Mouse (Mus musculus) kidney, adult 18-20 months (tissue): ENCODE data around the gene Usp44.

ENCODE experiments used
- DNase-seq: peaks from one replicate; pipeline ENCODE4 v3.0.0; 2021

Usp44 gene

DNA sequence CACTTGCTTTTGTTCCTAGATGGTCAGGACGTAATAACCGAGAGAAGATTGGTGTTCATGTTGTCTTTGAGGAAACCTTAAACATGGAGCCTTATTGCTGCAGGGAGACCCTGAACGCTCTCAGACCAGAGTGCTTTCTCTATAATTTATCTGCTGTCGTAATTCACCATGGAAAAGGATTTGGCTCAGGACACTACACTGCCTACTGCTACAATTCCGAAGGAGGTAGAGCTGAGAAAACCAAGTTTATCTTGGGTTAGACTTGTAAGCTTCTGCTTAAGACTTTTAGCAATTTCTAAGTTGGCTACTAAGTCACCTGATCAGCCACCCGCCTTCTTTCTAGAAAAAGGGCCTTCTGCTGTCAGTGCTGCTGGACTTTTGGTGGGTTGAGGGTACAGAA is 24.7 kb downstream of the Usp44 start:
- no peak for DNase-seq

DNA sequence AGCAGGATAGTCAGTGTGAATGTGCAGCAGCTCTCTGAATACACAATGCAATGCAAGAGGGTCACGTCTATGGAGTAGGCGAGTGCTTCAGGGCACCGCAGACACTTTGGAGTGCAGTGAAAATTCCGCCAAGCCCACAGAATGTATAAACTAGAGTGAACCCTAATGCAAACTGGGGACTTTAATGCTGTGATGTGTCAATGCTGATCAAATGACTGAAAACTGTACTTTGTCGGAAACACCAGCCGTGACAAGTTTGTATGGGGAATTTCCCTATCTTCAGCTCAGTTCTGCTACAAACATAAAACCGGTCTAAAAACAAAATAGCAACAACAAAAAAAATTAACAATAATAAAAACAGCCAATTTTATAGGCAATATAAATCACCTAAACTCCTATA is 37.0 kb downstream of the Usp44 start:
- no peak for DNase-seq

DNA sequence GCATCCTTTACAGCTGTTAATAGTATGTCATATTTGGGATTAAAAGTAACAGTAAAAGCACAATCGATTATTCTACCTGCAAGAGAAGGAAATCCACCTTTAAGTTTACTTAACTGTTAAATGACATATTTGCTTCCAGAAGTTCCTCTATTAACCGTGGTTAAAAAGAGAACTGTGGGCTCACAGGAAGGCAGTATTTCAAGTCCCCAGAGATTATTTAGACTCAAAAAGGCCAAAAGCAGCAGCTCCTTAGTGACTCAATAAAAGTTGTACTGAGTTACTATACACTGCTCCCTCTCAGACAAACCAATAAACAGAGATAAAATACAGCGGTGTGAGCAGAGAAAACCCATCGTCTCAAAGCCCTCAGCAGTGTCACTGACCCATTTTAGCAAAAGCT is 37.5 kb downstream of the Usp44 start:
- no peak for DNase-seq

DNA sequence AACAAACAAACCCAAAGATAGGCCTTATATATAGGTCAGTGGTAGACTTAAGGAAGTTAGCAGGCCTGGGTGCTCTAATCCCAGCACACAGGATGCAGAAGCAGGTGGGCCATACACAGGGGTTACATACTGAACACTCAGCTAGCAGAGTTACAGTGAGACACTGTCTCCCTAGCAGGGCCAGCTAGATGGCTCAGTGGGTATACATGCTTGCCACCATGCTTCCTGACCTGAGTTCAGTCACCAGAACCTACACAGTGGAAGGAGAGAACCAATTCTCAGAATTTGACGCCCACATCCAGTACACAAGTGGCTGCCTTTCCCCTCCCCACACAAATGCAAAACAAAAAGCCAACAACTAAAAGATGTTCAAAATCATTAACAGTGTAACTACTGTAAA is 45.4 kb downstream of the Usp44 start:
- no peak for DNase-seq

DNA sequence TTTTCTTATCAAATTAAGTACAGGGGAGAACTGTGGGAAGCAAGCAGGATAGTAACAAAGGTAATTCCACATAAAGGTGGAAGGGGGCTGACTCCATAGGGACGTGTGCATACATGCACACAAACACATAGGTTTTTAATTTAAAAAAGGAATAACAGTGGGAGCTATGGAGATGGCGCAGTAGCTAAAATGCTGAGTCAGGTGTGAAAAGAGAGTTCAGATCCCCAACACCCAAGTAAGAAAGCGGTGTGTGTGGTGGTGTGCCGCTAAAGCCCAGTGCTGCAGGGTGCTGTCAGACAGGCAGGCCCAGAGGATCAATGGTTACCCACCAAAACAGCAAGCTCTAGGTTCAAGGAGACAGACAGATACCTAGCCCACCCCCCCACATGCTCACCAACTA is 47.4 kb downstream of the Usp44 start:
- no peak for DNase-seq

DNA sequence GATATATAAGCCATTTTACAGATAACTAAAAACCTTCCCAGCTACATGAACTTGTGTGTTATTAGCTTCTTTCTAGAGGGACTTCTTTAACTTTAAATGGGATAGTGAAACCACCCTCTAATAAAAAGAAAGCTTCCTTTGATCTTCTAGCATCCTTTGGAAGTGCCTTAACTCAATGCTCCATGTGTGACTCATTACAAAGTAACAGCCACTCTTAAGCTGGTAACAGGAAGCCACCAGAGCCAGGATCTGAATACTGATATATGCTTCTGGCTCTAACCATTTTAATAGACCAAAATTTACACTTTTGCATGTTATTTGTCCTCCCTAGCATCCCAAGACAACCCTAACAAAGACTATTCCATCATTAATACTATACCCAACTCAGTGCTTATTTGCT is 50.6 kb downstream of the Usp44 start:
- DNase-seq: no peak

DNA sequence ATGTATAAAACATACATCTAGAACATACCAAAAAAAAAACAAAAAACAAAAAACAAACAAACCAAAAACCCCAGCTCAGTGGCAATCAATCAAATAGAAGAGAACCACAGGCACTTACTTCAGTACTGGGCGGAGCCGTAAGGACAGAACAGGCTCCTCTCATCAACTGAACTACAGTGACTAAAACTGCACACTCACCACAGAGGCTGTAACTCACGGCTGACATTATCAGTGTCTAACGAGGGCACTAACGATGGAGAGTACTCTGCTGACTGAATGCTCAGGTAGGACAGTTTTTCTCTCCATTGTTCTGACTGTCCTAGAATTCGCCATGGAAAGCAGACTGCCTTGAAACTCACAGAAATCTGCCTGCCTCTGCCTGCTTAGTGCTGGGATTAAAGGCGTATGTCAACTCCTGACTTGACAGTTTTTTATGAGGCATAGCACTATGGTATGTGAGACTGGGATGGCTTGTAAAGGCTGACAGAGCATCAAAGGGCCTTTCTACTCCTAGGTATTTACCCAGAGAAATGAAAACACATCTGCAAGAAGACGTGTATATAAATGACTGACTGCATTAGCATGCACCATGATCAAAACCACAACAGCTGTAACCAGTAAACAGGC is 51.5 kb downstream of the Usp44 start:
- no peak for DNase-seq

DNA sequence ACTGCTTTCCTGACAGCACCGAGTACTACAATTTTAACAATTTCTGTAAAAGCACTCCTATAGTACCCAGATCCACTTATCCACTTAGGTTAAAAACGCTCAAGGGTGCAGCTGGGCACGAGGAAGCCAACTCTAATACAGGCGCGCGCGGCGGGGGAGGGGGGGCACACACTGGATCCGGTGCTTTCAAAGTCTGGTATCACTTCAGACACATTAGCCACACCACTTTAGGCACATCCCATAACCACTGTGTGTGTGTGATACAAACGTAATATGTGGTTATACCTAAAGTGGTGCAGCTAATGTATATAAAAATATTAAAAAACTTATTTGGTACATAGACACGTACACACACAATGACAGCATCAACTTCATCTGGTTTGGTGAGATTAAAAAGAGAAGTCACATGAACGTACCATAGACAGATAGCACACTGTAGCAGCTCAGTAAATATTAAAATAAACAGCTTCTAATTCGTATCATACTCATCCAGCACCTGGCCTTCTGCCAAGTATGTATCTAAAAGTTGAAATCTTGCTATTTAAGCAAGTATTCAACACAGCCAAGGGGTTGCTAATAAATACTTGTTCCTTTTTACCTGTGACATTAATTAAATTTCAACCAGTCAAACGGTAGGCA is 54.6 kb downstream of the Usp44 start:
- no peak for DNase-seq

DNA sequence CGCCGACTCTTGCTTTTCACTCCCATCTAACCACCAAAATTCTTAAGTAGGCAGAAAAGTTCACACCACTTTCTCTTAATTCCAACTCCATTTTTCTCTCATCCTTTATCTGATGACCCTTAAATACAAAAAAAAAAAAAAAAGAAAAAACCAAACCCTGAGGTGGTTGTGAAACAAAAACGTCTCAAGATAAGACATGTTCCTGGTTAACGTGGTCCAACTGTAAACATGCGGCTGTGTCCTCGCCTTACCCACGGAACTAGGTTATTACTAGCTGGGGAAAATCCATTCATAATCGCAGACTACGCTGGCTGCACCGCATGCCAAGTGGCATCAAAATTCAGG is 57.2 kb downstream of the Usp44 start:
- no peak for DNase-seq

DNA sequence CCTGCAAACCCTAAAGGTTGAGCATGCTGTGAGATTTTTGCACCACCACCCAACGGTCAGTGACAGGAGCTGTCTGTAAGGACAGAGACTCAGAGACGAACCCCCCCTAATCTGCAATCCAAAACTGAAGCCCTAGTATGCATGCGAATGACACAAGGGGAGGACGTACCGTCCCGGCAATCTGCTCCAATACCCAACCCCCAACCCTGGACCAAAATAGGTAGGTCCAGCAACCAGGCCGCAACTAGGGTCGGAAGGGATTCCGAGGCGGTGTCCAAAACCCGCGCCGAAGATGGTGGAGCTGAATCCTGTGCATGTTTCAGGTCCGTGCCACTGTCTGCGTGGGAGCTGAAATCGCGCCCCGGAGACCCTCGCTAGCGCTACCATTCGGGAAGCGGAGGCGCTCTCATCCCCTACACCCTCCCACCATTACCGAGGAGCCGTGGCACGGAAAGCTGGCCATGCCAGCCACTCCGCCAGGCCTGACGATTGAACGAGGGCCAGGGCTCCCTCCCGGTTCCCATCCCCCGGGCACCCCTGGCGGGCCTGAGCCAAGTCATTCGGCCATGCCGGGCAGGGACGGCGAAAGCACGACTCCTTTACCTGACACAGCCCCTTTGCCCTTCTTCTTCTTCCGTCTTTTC is 57.7 kb downstream of the Usp44 start:
- DNase-seq: no peak

DNA sequence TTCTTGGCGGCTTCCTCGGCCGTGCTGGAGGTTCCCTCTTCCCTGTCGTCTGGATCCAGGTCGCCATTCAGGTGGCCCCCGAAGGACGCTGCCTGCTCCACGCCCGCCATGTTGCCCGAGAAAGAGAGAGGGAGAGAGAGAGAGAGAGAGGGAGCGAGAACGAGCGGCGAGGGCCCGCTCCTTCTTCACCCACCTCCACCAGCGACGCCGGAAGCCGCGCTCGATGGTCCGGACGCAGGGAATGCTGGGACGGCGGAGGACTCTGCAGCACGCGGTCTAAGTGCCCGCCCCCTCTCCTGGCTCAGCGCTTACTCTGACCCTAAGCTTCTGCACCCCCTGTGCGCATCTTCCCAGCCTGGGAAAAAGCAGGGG is 58.2 kb downstream of the Usp44 start:
- DNase-seq: peak; percentile 90

DNA sequence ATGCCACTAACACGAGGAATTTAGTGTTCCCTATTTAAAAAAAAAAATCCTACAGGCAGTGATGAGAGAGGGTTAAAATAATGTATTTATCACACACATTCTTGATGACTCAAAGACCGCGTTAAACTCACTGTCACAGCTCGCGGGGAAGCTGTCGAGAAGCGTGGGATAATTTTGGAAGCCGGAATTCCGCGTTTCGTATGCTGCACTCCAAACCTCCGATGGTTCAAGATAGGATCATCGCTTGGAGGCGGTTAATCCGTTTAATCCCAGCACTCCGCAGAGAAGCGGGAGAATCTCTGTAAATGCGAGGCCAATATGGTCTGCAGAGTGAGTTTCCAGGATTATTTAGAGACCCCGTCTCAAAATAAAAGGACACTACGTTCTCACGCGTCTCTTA is 58.6 kb downstream of the Usp44 start:
- DNase-seq: no peak

DNA sequence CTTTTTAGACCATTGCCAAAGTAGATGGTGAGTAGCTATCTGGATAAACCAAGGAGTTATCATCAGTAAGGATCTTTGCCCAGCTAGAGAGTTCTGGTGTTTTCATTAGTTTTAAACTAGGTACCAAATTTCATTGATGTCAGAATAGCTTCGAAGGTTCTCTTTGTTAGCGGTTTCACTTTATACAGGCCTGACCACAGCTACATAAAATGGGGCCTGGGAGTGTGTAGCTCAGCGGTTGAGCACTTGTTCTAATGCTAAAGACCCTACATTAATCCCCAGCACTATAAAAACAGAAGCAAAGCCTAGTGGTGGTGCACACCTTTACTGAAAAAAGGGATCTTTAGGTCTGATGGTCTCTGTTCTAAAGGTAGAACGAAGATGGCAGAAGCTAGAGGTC is 59.2 kb downstream of the Usp44 start:
- DNase-seq: no peak

DNA sequence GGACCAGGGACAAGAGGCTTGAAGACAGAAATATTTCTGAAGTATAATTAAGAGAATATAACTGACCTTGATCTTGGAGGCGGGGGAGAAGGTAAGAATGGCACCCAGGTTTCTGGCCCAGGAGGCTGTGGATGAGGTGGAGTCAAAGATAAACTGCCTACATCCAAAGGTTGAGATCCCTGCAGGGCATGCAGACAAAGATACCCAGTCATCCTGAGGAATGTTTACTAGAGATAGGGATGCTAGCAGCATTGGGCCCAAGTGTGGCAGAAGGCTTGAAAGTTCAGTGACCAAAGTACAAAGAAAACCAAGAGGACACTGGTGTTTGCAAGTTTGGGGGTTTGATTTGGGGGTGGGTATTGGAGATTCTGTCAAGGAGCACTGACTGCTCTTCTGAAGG is 59.7 kb downstream of the Usp44 start:
- DNase-seq: no peak

DNA sequence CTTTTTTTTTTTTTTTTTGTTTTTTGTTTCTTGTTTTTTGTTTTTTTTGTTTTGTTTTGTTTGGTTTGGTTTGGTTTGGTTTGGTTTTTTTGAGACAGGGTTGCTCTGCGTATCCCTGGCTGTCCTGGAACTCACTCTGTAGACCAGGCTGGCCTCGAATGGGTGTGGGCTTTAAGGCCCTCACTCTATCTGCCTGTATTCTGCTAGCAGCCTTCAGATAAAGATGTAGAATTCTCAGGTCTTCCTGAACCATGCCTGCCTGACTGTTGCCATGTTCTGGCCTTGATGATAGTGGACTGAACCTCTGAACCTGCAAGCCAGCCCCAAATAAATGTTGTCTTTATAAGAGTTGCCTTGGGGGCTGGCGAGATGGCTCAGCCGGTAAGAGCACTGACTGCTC is 61.2 kb downstream of the Usp44 start:
- DNase-seq: no peak

DNA sequence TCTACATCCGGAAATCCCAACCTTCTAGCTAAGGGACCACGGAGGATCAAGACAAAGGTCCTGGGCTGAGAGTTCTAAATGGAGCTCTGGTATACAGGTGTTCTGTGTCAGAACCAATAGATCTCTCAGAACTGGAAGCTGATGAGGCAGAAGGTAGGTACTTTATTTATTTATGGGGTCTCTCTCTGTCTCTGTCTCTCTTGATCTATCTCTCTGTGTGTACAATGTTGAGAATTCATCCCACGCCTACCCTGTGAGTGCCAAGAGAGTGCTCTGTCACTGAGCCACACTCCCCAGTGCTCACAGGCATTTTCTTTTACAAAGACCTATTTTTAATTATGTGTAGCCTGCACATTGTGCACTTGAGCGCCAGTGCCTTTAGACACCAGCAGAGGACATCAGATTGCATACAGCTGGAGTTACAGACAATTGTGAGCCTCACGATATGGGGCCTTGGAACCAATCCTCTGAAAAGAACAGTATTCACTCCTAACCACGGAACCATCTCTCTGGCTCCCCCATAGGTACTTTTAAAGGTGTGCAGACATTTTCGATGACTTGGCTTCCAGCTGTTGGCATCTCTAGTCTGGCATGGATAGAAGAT is 65.8 kb downstream of the Usp44 start, which contains the start of gene Metap2:
Gene Metap2, minus strand, starts transcription at position 51 of the 604 bp plus-strand sequence.
- no peak for DNase-seq

DNA sequence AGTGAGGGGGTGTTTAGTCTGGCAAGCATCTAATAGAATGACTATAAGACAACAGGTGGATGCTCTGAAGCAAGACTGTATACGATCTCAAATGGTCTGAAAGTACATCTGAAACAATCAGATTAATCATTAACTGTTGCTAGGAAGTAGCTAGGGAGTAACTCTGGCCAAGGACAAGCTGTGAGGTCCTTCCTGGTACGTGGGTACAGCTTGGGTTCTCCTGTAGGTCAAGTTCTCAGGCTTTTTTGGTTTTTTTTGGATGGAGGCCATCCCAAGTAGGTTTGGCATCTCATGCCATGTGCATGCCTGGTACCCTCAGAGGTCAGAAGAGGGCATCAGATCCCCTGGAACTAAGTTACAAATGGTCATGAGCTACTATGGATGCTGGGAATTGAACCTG is 67.9 kb downstream of the Usp44 start:
- peak; percentile 38 for DNase-seq

DNA sequence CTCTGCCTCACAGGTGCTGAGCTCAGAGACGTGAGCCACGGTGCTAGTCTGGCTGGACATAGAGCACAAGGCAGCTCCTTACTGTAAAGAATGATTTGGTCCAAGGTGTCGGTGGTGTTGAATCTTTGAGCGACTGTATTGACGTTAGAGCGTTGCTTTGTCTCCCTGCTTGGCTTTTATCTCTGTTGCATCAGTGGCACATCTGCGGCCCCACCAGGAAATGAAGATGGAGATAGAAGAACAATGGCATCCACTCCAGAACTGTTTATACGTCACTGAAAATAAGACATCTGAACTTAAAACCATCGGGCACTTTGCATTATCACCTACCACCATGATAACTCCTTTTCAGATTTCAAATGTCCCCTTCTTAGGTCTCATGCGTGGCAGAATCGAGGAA is 68.6 kb downstream of the Usp44 start:
- DNase-seq: no peak

DNA sequence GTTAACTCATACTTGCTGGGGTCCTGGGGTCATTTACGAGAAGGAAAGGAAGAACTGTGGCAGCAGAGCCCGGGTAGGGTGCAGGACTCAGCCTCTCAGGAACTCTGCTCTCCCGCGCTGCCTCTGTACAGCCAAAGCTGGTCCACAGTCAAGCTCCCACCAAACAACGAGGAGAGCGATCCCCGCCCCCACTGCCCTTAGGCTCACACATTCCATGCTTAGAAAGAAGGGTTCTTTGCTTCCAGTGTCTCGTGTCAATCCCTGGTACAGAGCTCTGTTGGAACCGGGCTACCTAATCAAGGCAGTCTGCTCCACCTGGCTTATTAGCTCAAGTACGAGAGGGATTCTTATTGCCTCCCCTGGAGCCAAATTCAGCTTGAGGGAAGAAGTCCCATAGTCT is 76.0 kb downstream of the Usp44 start:
- DNase-seq: peak; percentile 27
